20 mouse cellular contexts compared by ENCODE assay signal in the genomic region with DNA sequence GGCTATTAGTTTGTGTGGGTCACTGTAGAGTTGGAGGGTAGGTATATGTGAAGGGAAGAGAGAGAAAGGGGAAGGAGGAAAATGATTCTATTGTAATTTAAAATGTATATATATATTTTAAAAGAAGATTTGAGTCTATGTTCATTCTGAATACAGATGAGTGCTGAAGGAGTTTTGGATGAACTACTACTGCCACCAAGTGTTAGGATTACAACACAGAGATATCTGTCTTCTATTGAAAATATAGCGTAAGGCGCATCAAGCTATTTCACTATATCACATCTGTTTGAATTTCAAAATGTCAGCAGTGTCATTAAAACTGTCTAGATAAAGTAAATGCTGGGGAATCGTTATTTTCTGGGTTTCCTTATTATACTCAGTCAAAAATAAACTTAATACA. TPM values are rescaled to one million over a fixed set of nuclear protein-coding genes. Genes with fewer than 3 reads are reported as not detected.
DNase-seq lines count a peak whose midpoint lies in the region; ATAC-seq and TF ChIP-seq lines count a peak whose summit lies in the region.
"Had no signal": no experiment of that assay in that cellular context is flagged by ENCODE, and none has a peak within 500 bp of the region (broad histone marks: within the 10 kb centered on the region; RNA-seq: fewer than 3 reads in every experiment).

No protein-coding gene starts in this region.

- no peak overlapping the region for H3K9ac ChIP-seq in heart, postnatal 0 days (replicated peaks; ENCODE audit: low read depth, low read length)
- no peak overlapping the region for H3K9ac ChIP-seq in lung, postnatal 0 days (replicated peaks; ENCODE audit: low read depth)
- H3K9ac ChIP-seq: limb, embryonic 12.5 days; lung, embryonic 15.5 days had no signal

- TF ChIP-seq POLR2A in brain, embryonic 14.5 days (IDR thresholded peaks at IDR 0.05; ENCODE audit: borderline replicate concordance, extremely low read depth, insufficient read depth, insufficient read length, poor library complexity, severe bottlenecking): no peak

- H3K27me3 ChIP-seq in heart, postnatal 0 days (ENCODE audit: control insufficient read depth, insufficient read depth, low read length): no peaks in the 10 kb centered on the region
- H3K27me3 ChIP-seq in lung, postnatal 0 days (replicated peaks; ENCODE audit: insufficient read depth, low read length): no peaks in the 10 kb centered on the region
- H3K27me3 ChIP-seq: limb, embryonic 12.5 days; lung, embryonic 15.5 days had no signal

- H3K4me1 ChIP-seq in heart, postnatal 0 days (ENCODE audit: control insufficient read depth, insufficient read depth): no peaks in the 10 kb centered on the region
- no peaks in the 10 kb centered on the region for H3K4me1 ChIP-seq in lung, postnatal 0 days (ENCODE audit: insufficient read depth, low read depth, low read length)
- H3K4me1 ChIP-seq: limb, embryonic 12.5 days; lung, embryonic 15.5 days had no signal

- H3K9me3 ChIP-seq in heart, postnatal 0 days (replicated peaks; ENCODE audit: control insufficient read depth, low read length): no peaks in the 10 kb centered on the region
- H3K9me3 ChIP-seq in lung, postnatal 0 days (ENCODE audit: low read length): no peaks in the 10 kb centered on the region
- H3K9me3 ChIP-seq: lung, embryonic 15.5 days had no signal

- WGBS in heart, postnatal 0 days: 60% methylated on average over 3 of the region's 3 CpGs
- 53% methylated on average over 3 of the region's 3 CpGs for WGBS in lung, postnatal 0 days

- peak; percentile 23 for DNase-seq in cerebellum, adult 9-10 months
- DNase-seq in cerebellum, adult 9-11 months: no peak
- peak; percentile 23 for DNase-seq in heart, postnatal 0 days (ENCODE audit: low spot score)
- DNase-seq in heart, adult 8-10 months (ENCODE audit: low spot score): no peak
- DNase-seq in lung, postnatal 0 days (ENCODE audit: low spot score): peak; percentile 25
- DNase-seq in lung, postnatal 14 days: no peak
- DNase-seq in brain, embryonic 14.5 days (ENCODE audit: low read depth): peak; percentile 62
- DNase-seq in urinary bladder, postnatal 14 days (ENCODE audit: low spot score): no peak
- DNase-seq: B cell, adult 2 months; cerebellum, postnatal 36 days; gastrocnemius, postnatal 36 days; kidney, postnatal 14 days; thymus, postnatal 14 days had no signal

- no peaks in the 10 kb centered on the region for H3K36me3 ChIP-seq in heart, postnatal 0 days (replicated peaks; ENCODE audit: control insufficient read depth, insufficient read depth, low read length)
- H3K36me3 ChIP-seq in lung, postnatal 0 days (ENCODE audit: insufficient read depth, low read length): no peaks in the 10 kb centered on the region
- H3K36me3 ChIP-seq: G1E; limb, embryonic 12.5 days; lung, embryonic 15.5 days had no signal

- no peak for TF ChIP-seq EP300 in heart, postnatal 0 days (IDR thresholded peaks at IDR 0.05; ENCODE audit: low read depth)
- no peak for TF ChIP-seq EP300 in lung, postnatal 0 days (IDR thresholded peaks at IDR 0.05)

- H3K4me3 ChIP-seq in heart, postnatal 0 days (ENCODE audit: low read depth, low read length): no peak overlapping the region
- H3K4me3 ChIP-seq in lung, postnatal 0 days (ENCODE audit: low read depth, low read length): no peak overlapping the region
- H3K4me3 ChIP-seq: limb, embryonic 12.5 days; lung, embryonic 15.5 days had no signal

- no peak for ATAC-seq in heart, postnatal 0 days (ENCODE audit: insufficient read depth, low read depth)
- no peak for ATAC-seq in lung, postnatal 0 days

- no peak overlapping the region for H3K27ac ChIP-seq in heart, postnatal 0 days (ENCODE audit: low read depth)
- H3K27ac ChIP-seq in lung, postnatal 0 days (ENCODE audit: low read length): no peak overlapping the region
- H3K27ac ChIP-seq: limb, embryonic 12.5 days; lung, embryonic 15.5 days had no signal

- H3K4me2 ChIP-seq in heart, postnatal 0 days (ENCODE audit: low read depth, low read length): no peak overlapping the region
- H3K4me2 ChIP-seq in lung, postnatal 0 days (replicated peaks; ENCODE audit: low read depth, low read length): no peak overlapping the region
- H3K4me2 ChIP-seq: limb, embryonic 12.5 days; lung, embryonic 15.5 days had no signal

- TF ChIP-seq CTCF in heart, postnatal 0 days (IDR thresholded peaks at IDR 0.05; ENCODE audit: low read depth): peak; percentile 44
- peak; percentile 46 for TF ChIP-seq CTCF in lung, postnatal 0 days (IDR thresholded peaks at IDR 0.05)
- no peak for TF ChIP-seq CTCF in brain, embryonic 14.5 days (IDR thresholded peaks at IDR 0.05; ENCODE audit: borderline replicate concordance, extremely low read depth, insufficient read depth, insufficient read length)

RNA-seq across cellular contexts. Expression of a gene that starts 3.4 kb away (rescaled TPM):
- total RNA-seq in heart, postnatal 0 days (2014; rRNA removed; ENCODE audit: low replicate concordance): not detected in 2 replicates
- polyA plus RNA-seq in heart, postnatal 0 days (2015; fragmentation: Nextera tagmentation; extraction: Ambion mirVana): not detected in 2 replicates
- not detected for total RNA-seq in heart, adult 8-10 months (2022)
- not detected in 2 replicates for polyA plus RNA-seq in lung, postnatal 0 days (2015; fragmentation: Nextera tagmentation; extraction: Ambion mirVana)
- polyA plus RNA-seq in brain, embryonic 14.5 days (2012; rRNA removed): not detected in 2 replicates
- total RNA-seq: gastrocnemius, postnatal 36 days; layer of hippocampus, postnatal 14 days; monocyte, adult 5-6 weeks had no signal
- polyA plus RNA-seq: G1E; heart, embryonic 14.5 days; limb, embryonic 12.5 days; lung, embryonic 15.5 days; stomach, embryonic 14.5 days had no signal

RNA-seq across cellular contexts. Expression of a gene that starts 37.1 kb away (rescaled TPM):
- not detected in 2 replicates for total RNA-seq in heart, postnatal 0 days (2014; rRNA removed; ENCODE audit: low replicate concordance)
- polyA plus RNA-seq in heart, postnatal 0 days (2015; fragmentation: Nextera tagmentation; extraction: Ambion mirVana): not detected in 2 replicates
- total RNA-seq in heart, adult 8-10 months (2022): not detected
- not detected in 2 replicates for polyA plus RNA-seq in lung, postnatal 0 days (2015; fragmentation: Nextera tagmentation; extraction: Ambion mirVana)
- not detected in 2 replicates for polyA plus RNA-seq in brain, embryonic 14.5 days (2012; rRNA removed)
- total RNA-seq: G1E; gastrocnemius, postnatal 36 days; monocyte, adult 5-6 weeks had no signal
- polyA plus RNA-seq: G1E; heart, embryonic 14.5 days; limb, embryonic 12.5 days; lung, embryonic 15.5 days; stomach, embryonic 14.5 days had no signal

RNA-seq across cellular contexts. Expression of a gene that starts 45.6 kb away (rescaled TPM):
- total RNA-seq in heart, postnatal 0 days (2014; rRNA removed; ENCODE audit: low replicate concordance): 0.12 and 1.8 TPM in 2 replicates
- 0.30 and 0.85 TPM in 2 replicates for polyA plus RNA-seq in heart, postnatal 0 days (2015; fragmentation: Nextera tagmentation; extraction: Ambion mirVana)
- under 1 TPM; 0.24 to 0.55 (median 0.31) TPM for total RNA-seq in heart, adult 8-10 months (2022)
- polyA plus RNA-seq in lung, postnatal 0 days (2015; fragmentation: Nextera tagmentation; extraction: Ambion mirVana): 0.07 TPM in 1 of 2 replicates, not detected in the other
- 0.57 and 0.59 TPM in 2 replicates for polyA plus RNA-seq in brain, embryonic 14.5 days (2012; rRNA removed)
- total RNA-seq: layer of hippocampus, postnatal 14 days; monocyte, adult 5-6 weeks had no signal
- polyA plus RNA-seq: G1E had no signal

Comparison
In these comparisons a context has a peak if more than half of its experiments do, and no peak if none do; other contexts are left out.
1. DNase-seq: peak in cerebellum, adult 9-10 months (single experiment), heart, postnatal 0 days (single experiment), lung, postnatal 0 days (single experiment) and brain, embryonic 14.5 days (single experiment); none in cerebellum, adult 9-11 months (single experiment), heart, adult 8-10 months (single experiment), lung, postnatal 14 days (single experiment) and urinary bladder, postnatal 14 days (single experiment).